Mouse (Mus musculus): ENCODE results near the gene A030003K21Rik.

A030003K21Rik gene

GRCm38 (mm10) chr1:82905886-82906285 lies 37.3 kb downstream of the A030003K21Rik start:
- no peak for DNase-seq

- DNase-seq, result no peak
These were observed 42.0 kb downstream of the A030003K21Rik start for GRCm38 (mm10) chr1:82901201-82901600.

- no peak for DNase-seq
These were observed 42.6 kb downstream of the A030003K21Rik start for GRCm38 (mm10) chr1:82900567-82900966.

- peak; percentile 68 to 70 for DNase-seq
These were observed 49.9 kb downstream of the A030003K21Rik start for GRCm38 (mm10) chr1:82893269-82893668.

All from cerebellum, postnatal 14 days (tissue).